Mouse (Mus musculus): Measurements from ENCODE around the gene Mob1b. TPM values are rescaled to one million over a fixed set of nuclear protein-coding genes. Genes with fewer than 3 reads are reported as not detected.

The Mob1b gene
- total and polyA plus RNA-seq, 3 experiments = 7.0 to 11.9 (median 10.5) TPM

- Histone ChIP-seq H3K9ac (ENCODE audit: insufficient read depth, low read depth) (no peak overlapping the region), H3K27me3 (replicated peaks) (no peaks in the 10 kb centered on the region), H3K4me2 (ENCODE audit: insufficient read depth, low read depth, poor library complexity, severe bottlenecking) (no peak overlapping the region; the same call in 1 of the 2 replicates), H3K4me1 (ENCODE audit: control insufficient read depth in 1 of 2, insufficient read depth in 2 of 2) (peaks cover 9 to 28% of the 10 kb centered on the region in 2 experiments), H3K27ac (ENCODE audit: insufficient read depth, low read depth) (no peak overlapping the region), H3K9me3 (replicated peaks; ENCODE audit: low read length) (no peaks in the 10 kb centered on the region), H3K79me2 (replicated peaks; ENCODE audit: control insufficient read depth, extremely low read depth, insufficient read depth, poor library complexity, severe bottlenecking) (peaks cover 11% of the 10 kb centered on the region), H3K4me3 (replicated peaks in 1 of 3; ENCODE audit: low read depth in 2 of 3, low read length in 2 of 3, poor library complexity in 1 of 3) (no peak overlapping the region), H3K36me3 (replicated peaks in 1 of 2; ENCODE audit: control insufficient read depth in 1 of 2, insufficient read depth in 1 of 2, low read length in 1 of 2) (no peaks in the 10 kb centered on the region)
- TF ChIP-seq BHLHE40 (IDR thresholded peaks at IDR 0.05; ENCODE audit: low read depth, low read length) = peak; percentile 57
- no peak for TF ChIP-seq SIN3A (IDR thresholded peaks at IDR 0.05; ENCODE audit: low read length)
- no peak for TF ChIP-seq RAD21 (IDR thresholded peaks at IDR 0.05; ENCODE audit: low read depth, low read length)
- TF ChIP-seq TCF12 (IDR thresholded peaks at IDR 0.05; ENCODE audit: low read depth, low read length) = peak; percentile 73
- peak; percentile 40; the same call in 1 of the 2 replicates for TF ChIP-seq HCFC1 (IDR thresholded peaks at IDR 0.05; ENCODE audit: low read depth, low read length)
- peak; percentile 72; the same call in 1 of the 2 replicates for TF ChIP-seq MEF2A (IDR thresholded peaks at IDR 0.05; ENCODE audit: borderline replicate concordance, low read depth, low read length)
- no peak for TF ChIP-seq KAT2A (IDR thresholded peaks at IDR 0.05; ENCODE audit: insufficient replicate concordance, low read length)
- no peak for TF ChIP-seq CHD1 (IDR thresholded peaks at IDR 0.05; ENCODE audit: low read depth, low read length)
- no peak for TF ChIP-seq NELFE (IDR thresholded peaks at IDR 0.05; ENCODE audit: low read depth, low read length)
- TF ChIP-seq JUN (IDR thresholded peaks at IDR 0.05; ENCODE audit: insufficient read depth, low read depth, low read length) = peak; percentile 91
- no peak for TF ChIP-seq POLR2AphosphoS2 (IDR thresholded peaks at IDR 0.05; ENCODE audit: low read depth, low read length)
- peak; percentile 64; the same call in 1 of the 2 replicates for TF ChIP-seq MAFK (IDR thresholded peaks at IDR 0.05; ENCODE audit: insufficient replicate concordance, low read length)
- TF ChIP-seq TBP (conservative IDR thresholded peaks at IDR 0.05; ENCODE audit: low read depth, low read length) = no peak
- TF ChIP-seq ZMIZ1 (IDR thresholded peaks at IDR 0.05; ENCODE audit: low read depth, low read length) = no peak
- peak; percentile 94 for TF ChIP-seq EP300 (IDR thresholded peaks at IDR 0.05; ENCODE audit: low read length)
- no peak for TF ChIP-seq POLR2A (IDR thresholded peaks at IDR 0.05; ENCODE audit: low read depth, low read length)
- TF ChIP-seq IRF4 (IDR thresholded peaks at IDR 0.05; ENCODE audit: low read depth, low read length) = peak; percentile 99
- TF ChIP-seq ELF1 (IDR thresholded peaks at IDR 0.05; ENCODE audit: low read depth, low read length) = 0 out of 2 replicates have a peak, but pooled peaks have one; percentile 12
- TF ChIP-seq JUND (conservative IDR thresholded peaks at IDR 0.05; ENCODE audit: low read depth, low read length) = peak; percentile 97
- no peak for TF ChIP-seq CTCF (conservative IDR thresholded peaks at IDR 0.05 in 1 of 2, IDR thresholded peaks at IDR 0.05 in 1 of 2; ENCODE audit: low read depth in 2 of 2, low read length in 2 of 2)
- TF ChIP-seq PAX5 (IDR thresholded peaks at IDR 0.05; ENCODE audit: low read length) = no peak
- no peak; the same call in 1 of the 2 replicates for TF ChIP-seq RCOR1 (conservative IDR thresholded peaks at IDR 0.05; ENCODE audit: low read depth, low read length)
- TF ChIP-seq ETS1 (conservative IDR thresholded peaks at IDR 0.05; ENCODE audit: low read depth, low read length) = peak; percentile 73
- peak; percentile 27; the same call in 1 of the 2 replicates for TF ChIP-seq MAX (IDR thresholded peaks at IDR 0.05; ENCODE audit: low read length)
- no peak for TF ChIP-seq USF1 (IDR thresholded peaks at IDR 0.05; ENCODE audit: low read depth, low read length)
- no peak for TF ChIP-seq GABPA (IDR thresholded peaks at IDR 0.05; ENCODE audit: insufficient replicate concordance, low read depth, low read length)
- TF ChIP-seq E2F4 (IDR thresholded peaks at IDR 0.05; ENCODE audit: insufficient replicate concordance, low read depth, low read length) = no peak
- no peak for TF ChIP-seq UBTF (IDR thresholded peaks at IDR 0.05; ENCODE audit: low read depth, low read length)
- TF ChIP-seq ZC3H11A (IDR thresholded peaks at IDR 0.05; ENCODE audit: low read depth, low read length) = no peak
- TF ChIP-seq CHD2 (IDR thresholded peaks at IDR 0.05; ENCODE audit: low read length) = peak; percentile 62
- peak; percentile 58; the same call in 1 of the 2 replicates for TF ChIP-seq MYC (IDR thresholded peaks at IDR 0.05; ENCODE audit: low read depth, low read length)
- peak; percentile 49 for TF ChIP-seq ZNF384 (IDR thresholded peaks at IDR 0.05; ENCODE audit: low read depth, low read length)
- peak; percentile 90 for TF ChIP-seq MAZ (IDR thresholded peaks at IDR 0.05; ENCODE audit: low read depth, low read length)
- in situ Hi-C loops (cut with MboI; ENCODE audit: low pct_ligation_motif_present, low pct_unique_long_range_greater_than_20kb, low sequenced_read_pairs) (no loop called here), dilution Hi-C loops (cut with MboI; ENCODE audit: extremely low pct_ligation_motif_present, extremely low pct_unique_long_range_greater_than_20kb, low sequenced_read_pairs) (no loop called here)
- DNase-seq (ENCODE audit: extremely low read depth) = peak; percentile 79
Measured at GRCm38 (mm10) chr5:88716983-88717382, 3.7 kb upstream of the Mob1b start.

Measured in CH12.LX (cell line).